32 mouse cellular contexts compared by ENCODE assay signal in the genomic region with DNA sequence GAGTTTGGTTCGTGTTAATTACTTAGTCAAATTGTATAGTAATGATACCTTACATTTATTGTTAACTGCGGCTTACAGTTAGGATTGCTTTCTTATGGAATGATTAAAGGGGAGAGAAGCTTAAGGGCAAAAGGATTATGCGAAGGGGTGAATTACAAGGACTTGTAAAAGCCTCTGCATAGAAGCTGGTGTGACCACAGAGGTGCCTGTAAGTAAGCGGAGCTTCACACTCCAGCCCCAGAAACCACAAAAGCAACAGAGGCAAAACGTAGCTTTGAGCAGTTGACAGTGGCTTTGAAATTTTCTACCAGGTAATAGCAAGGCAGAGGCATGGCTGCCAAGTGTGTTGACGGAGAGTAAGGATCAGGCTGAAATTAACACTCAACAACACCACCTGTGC. TPM values are rescaled to one million over a fixed set of nuclear protein-coding genes. Genes with fewer than 3 reads are reported as not detected.
DNase-seq lines count a peak whose midpoint lies in the region; ATAC-seq lines count a peak whose summit lies in the region.
"Had no signal": no experiment of that assay in that cellular context is flagged by ENCODE, and none has a peak within 500 bp of the region (broad histone marks: within the 10 kb centered on the region; RNA-seq: fewer than 3 reads in every experiment).

No protein-coding gene starts in this region.

- H3K36me3 ChIP-seq in forebrain, embryonic 10.5 days (replicated peaks) = no peaks in the 10 kb centered on the region
- no peaks in the 10 kb centered on the region for H3K36me3 ChIP-seq in forebrain, embryonic 12.5 days (replicated peaks)
- H3K36me3 ChIP-seq in heart, embryonic 12.5 days = no peaks in the 10 kb centered on the region
- H3K36me3 ChIP-seq: G1E; heart, embryonic 15.5 days; hindbrain, embryonic 10.5 days; hindbrain, embryonic 13.5 days; intestine, embryonic 15.5 days had no signal

- H3K4me2 ChIP-seq in forebrain, embryonic 12.5 days = no peak overlapping the region
- H3K4me2 ChIP-seq in heart, embryonic 12.5 days = no peak overlapping the region
- H3K4me2 ChIP-seq: heart, embryonic 15.5 days; hindbrain, embryonic 13.5 days; intestine, embryonic 15.5 days had no signal

- H3K9me3 ChIP-seq in forebrain, embryonic 10.5 days = no peaks in the 10 kb centered on the region
- H3K9me3 ChIP-seq in forebrain, embryonic 12.5 days = no peaks in the 10 kb centered on the region
- H3K9me3 ChIP-seq in heart, embryonic 12.5 days (replicated peaks) = no peaks in the 10 kb centered on the region
- H3K9me3 ChIP-seq: G1E; heart, embryonic 15.5 days; hindbrain, embryonic 10.5 days; hindbrain, embryonic 13.5 days; intestine, embryonic 15.5 days had no signal

- no peak overlapping the region for H3K9ac ChIP-seq in forebrain, embryonic 12.5 days
- H3K9ac ChIP-seq in heart, embryonic 12.5 days = no peak overlapping the region
- H3K9ac ChIP-seq: forebrain, postnatal 0 days; heart, embryonic 15.5 days; hindbrain, embryonic 13.5 days; intestine, embryonic 15.5 days had no signal

- 0 out of 2 replicates have a peak overlapping the region, but pooled peaks have one; percentile 10 for H3K27ac ChIP-seq in forebrain, embryonic 10.5 days
- H3K27ac ChIP-seq in forebrain, embryonic 12.5 days = no peak overlapping the region
- H3K27ac ChIP-seq in heart, embryonic 12.5 days (ENCODE audit: poor library complexity, severe bottlenecking) = peak overlapping the region; percentile 27; the same call in 1 of the 2 replicates
- H3K27ac ChIP-seq: heart, embryonic 15.5 days; hindbrain, embryonic 10.5 days; hindbrain, embryonic 13.5 days; intestine, embryonic 15.5 days had no signal

- WGBS in forebrain, embryonic 10.5 days = 42% methylated on average over 6 of the region's 6 CpGs
- 41% methylated on average over 6 of the region's 6 CpGs for WGBS in forebrain, embryonic 12.5 days
- 55% methylated on average over 6 of the region's 6 CpGs for WGBS in heart, embryonic 12.5 days

- ATAC-seq in forebrain, embryonic 12.5 days (ENCODE audit: low FRiP score) = no peak
- no peak for ATAC-seq in heart, embryonic 12.5 days (ENCODE audit: insufficient number of reproducible peaks, low FRiP score)
- peak; percentile 48 for ATAC-seq in megakaryocyte, adult 5-6 weeks (ENCODE audit: poor library complexity, severe bottlenecking)
- ATAC-seq: forebrain, embryonic 14.5 days; forebrain, postnatal 0 days; hindbrain, embryonic 16.5 days; intestine, embryonic 15.5 days; Patski had no signal

- no peaks in the 10 kb centered on the region for H3K27me3 ChIP-seq in forebrain, embryonic 10.5 days (ENCODE audit: poor library complexity, severe bottlenecking)
- H3K27me3 ChIP-seq in forebrain, embryonic 12.5 days = no peaks in the 10 kb centered on the region
- no peaks in the 10 kb centered on the region for H3K27me3 ChIP-seq in heart, embryonic 12.5 days (replicated peaks)
- H3K27me3 ChIP-seq: CH12.LX; heart, embryonic 15.5 days; hindbrain, embryonic 13.5 days; intestine, embryonic 15.5 days; Patski had no signal

- intact Hi-C loops in heart, postnatal 10 days (cut with DNase I) = loop anchor here (2.0 kb wide), 1 partner anchor 14 kb away; no protein-coding TSS in a partner anchor

- DNase-seq in forebrain, embryonic 10.5 days (ENCODE audit: extremely low spot score, low spot score) = no peak
- DNase-seq in heart, postnatal 10 days = no peak
- peak; percentile 12 for DNase-seq in thymus, postnatal 0 days (ENCODE audit: low spot score)
- no peak for DNase-seq in thymus, postnatal 36 days
- no peak for DNase-seq in layer of hippocampus, postnatal 14 days (ENCODE audit: low spot score in 2 of 2)
- DNase-seq: adrenal gland, adult 2 months; adrenal gland, postnatal 14 days; B cell, adult 2 months; cerebellum, adult 11 months; cerebellum, adult 8-10 months; cerebellum, postnatal 10 days; cerebellum, postnatal 36 days; embryo, embryonic 11 days; forebrain, postnatal 0 days; heart, adult 11 months; heart, postnatal 14 days; kidney, adult 11 months; kidney, adult 8-10 months had no signal

- H3K4me3 ChIP-seq in forebrain, embryonic 10.5 days = no peak overlapping the region
- no peak overlapping the region for H3K4me3 ChIP-seq in forebrain, embryonic 12.5 days (replicated peaks)
- H3K4me3 ChIP-seq in heart, embryonic 12.5 days = no peak overlapping the region
- H3K4me3 ChIP-seq: erythroblast, embryonic 14.5 days; heart, embryonic 15.5 days; hindbrain, embryonic 10.5 days; hindbrain, embryonic 13.5 days; intestine, embryonic 15.5 days had no signal

- H3K4me1 ChIP-seq in forebrain, embryonic 10.5 days = peaks cover 35% of the 10 kb centered on the region
- H3K4me1 ChIP-seq in forebrain, embryonic 12.5 days = peaks cover 18% of the 10 kb centered on the region
- H3K4me1 ChIP-seq in heart, embryonic 12.5 days (replicated peaks) = peaks cover 46% of the 10 kb centered on the region
- H3K4me1 ChIP-seq: hindbrain, embryonic 13.5 days; intestine, embryonic 15.5 days had no signal

RNA-seq across cellular contexts. Expression of a gene that starts 41.3 kb away (rescaled TPM):
- 21.8 TPM in 2 replicates for polyA plus RNA-seq in forebrain, embryonic 10.5 days (2016; fragmentation: Nextera tagmentation; extraction: Ambion mirVana)
- polyA plus RNA-seq in forebrain, embryonic 12.5 days (2016; fragmentation: Nextera tagmentation; extraction: Ambion mirVana) = 12.9 and 13.1 TPM in 2 replicates
- polyA plus RNA-seq in heart, embryonic 12.5 days (2016; fragmentation: Nextera tagmentation; extraction: Ambion mirVana) = 218 and 224 TPM in 2 replicates
- total RNA-seq in heart, postnatal 10 days (2021) = 100 to 1,000 TPM; 523 to 617 TPM
- 13.1 and 13.7 TPM in 2 replicates for polyA plus RNA-seq in thymus, postnatal 0 days (2015; fragmentation: Nextera tagmentation; extraction: Ambion mirVana)
- 52.0 and 54.7 TPM in 2 replicates for total RNA-seq in megakaryocyte, adult 5-6 weeks (2015)
- 42.0 and 43.7 TPM in 2 replicates for total RNA-seq in megakaryocyte, adult 5-6 weeks (2017)
- 10 to 100 TPM; 25.2 to 28.7 TPM for total RNA-seq in layer of hippocampus, postnatal 14 days (2021)

RNA-seq across cellular contexts. Expression of a gene that starts 57.0 kb away (rescaled TPM):
- not detected in 2 replicates for polyA plus RNA-seq in forebrain, embryonic 10.5 days (2016; fragmentation: Nextera tagmentation; extraction: Ambion mirVana)
- polyA plus RNA-seq in forebrain, embryonic 12.5 days (2016; fragmentation: Nextera tagmentation; extraction: Ambion mirVana) = 0.12 and 0.14 TPM in 2 replicates
- 0.06 and 0.09 TPM in 2 replicates for polyA plus RNA-seq in heart, embryonic 12.5 days (2016; fragmentation: Nextera tagmentation; extraction: Ambion mirVana)
- 1 to 10 TPM; 4.8 to 6.7 TPM for total RNA-seq in heart, postnatal 10 days (2021)
- polyA plus RNA-seq in thymus, postnatal 0 days (2015; fragmentation: Nextera tagmentation; extraction: Ambion mirVana) = 0.99 and 1.2 TPM in 2 replicates
- 2.9 and 3.6 TPM in 2 replicates for total RNA-seq in megakaryocyte, adult 5-6 weeks (2015)
- 4.9 and 5.0 TPM in 2 replicates for total RNA-seq in megakaryocyte, adult 5-6 weeks (2017)
- total RNA-seq in layer of hippocampus, postnatal 14 days (2021) = 1 to 10 TPM; 1.3 to 1.5 TPM
- polyA plus RNA-seq: embryonic facial prominence, embryonic 11.5 days; erythroblast, embryonic 14.5 days; forebrain, embryonic 14.5 days; G1E had no signal
